Mouse (Mus musculus) cerebellum, adult 8-10 months (tissue): ENCODE measurements around the gene Gphb5.
A peak's percentile ranks its signal among the peaks of the same experiment; 100 is the strongest.
"Not testable (repeated sequence)": the region's sequence is repeated elsewhere in the genome, so short reads cannot be mapped to it uniquely, and the experiment has no call there.

Experiments used
- DNase-seq: peaks from one replicate; pipeline ENCODE4 v3.0.0; 2022

Gphb5 gene

GRCm38 (mm10) chr12:75416681-75417080, at the start of gene Gphb5:
Gene Gphb5 (minus strand): TSS chr12:75416781.
- no peak for DNase-seq

- DNase-seq, result no peak
Measured at GRCm38 (mm10) chr12:75466206-75466605, 49.6 kb upstream of the Gphb5 start.

GRCm38 (mm10) chr12:75464016-75464769, 47.6 kb upstream of the Gphb5 start:
- DNase-seq, result peak; percentile 47

GRCm38 (mm10) chr12:75460561-75460960, 44.0 kb upstream of the Gphb5 start:
- peak; percentile 68 for DNase-seq

GRCm38 (mm10) chr12:75459656-75460055, 43.1 kb upstream of the Gphb5 start:
- no peak for DNase-seq

GRCm38 (mm10) chr12:75453441-75453840, 36.9 kb upstream of the Gphb5 start:
- no peak for DNase-seq

GRCm38 (mm10) chr12:75453027-75453426, 36.4 kb upstream of the Gphb5 start:
- DNase-seq, result no peak

- DNase-seq, result no peak
Measured at GRCm38 (mm10) chr12:75450592-75450991, 34.0 kb upstream of the Gphb5 start.

- DNase-seq, result no peak
Measured at GRCm38 (mm10) chr12:75450011-75450410, 33.4 kb upstream of the Gphb5 start.

- DNase-seq, result no peak
Measured at GRCm38 (mm10) chr12:75449475-75449966, 32.9 kb upstream of the Gphb5 start.

GRCm38 (mm10) chr12:75448921-75449320, 32.3 kb upstream of the Gphb5 start:
- no peak for DNase-seq

GRCm38 (mm10) chr12:75446245-75446644, 29.7 kb upstream of the Gphb5 start:
- DNase-seq, result no peak

- DNase-seq, result not testable (repeated sequence)
Measured at GRCm38 (mm10) chr12:75432400-75432799, 15.8 kb upstream of the Gphb5 start.

GRCm38 (mm10) chr12:75429685-75430396, 13.3 kb upstream of the Gphb5 start:
- DNase-seq, result no peak

GRCm38 (mm10) chr12:75428719-75429118, 12.1 kb upstream of the Gphb5 start:
- DNase-seq, result no peak

- no peak for DNase-seq
Measured at GRCm38 (mm10) chr12:75425882-75426281, 9.3 kb upstream of the Gphb5 start.

GRCm38 (mm10) chr12:75424817-75425216, 8.2 kb upstream of the Gphb5 start:
- no peak for DNase-seq

- DNase-seq, result no peak
Measured at GRCm38 (mm10) chr12:75424359-75424758, 7.8 kb upstream of the Gphb5 start.

- no peak for DNase-seq
Measured at GRCm38 (mm10) chr12:75414991-75415390, 1.6 kb downstream of the Gphb5 start.

- no peak for DNase-seq
Measured at GRCm38 (mm10) chr12:75412964-75413363, 3.6 kb downstream of the Gphb5 start.

GRCm38 (mm10) chr12:75397077-75397476, 19.5 kb downstream of the Gphb5 start:
- no peak for DNase-seq

- no peak for DNase-seq
Measured at GRCm38 (mm10) chr12:75396616-75397015, 20.0 kb downstream of the Gphb5 start.

GRCm38 (mm10) chr12:75394011-75394773, 22.4 kb downstream of the Gphb5 start:
- DNase-seq, result no peak
